Mouse (Mus musculus): ENCODE data around the gene Poll. TPM values are rescaled to one million over a fixed set of nuclear protein-coding genes. Genes with fewer than 3 reads are reported as not detected.

Poll gene
- polyA plus RNA-seq, 1 experiment from 2014 or later, result 16.4 TPM

GRCm38 (mm10) chr19:45595481-45595880, 35.1 kb upstream of the Poll start:
- no peak overlapping the region for H3K4me3 ChIP-seq (ENCODE audit: low read depth, low read length)
- H3K4me1 ChIP-seq (replicated peaks; ENCODE audit: control insufficient read depth, insufficient read depth, low read length), result 0 out of 2 replicates have a peak, but pooled peaks cover 4% of the 10 kb centered on the region
- no peak overlapping the region for H3K9ac ChIP-seq (ENCODE audit: low read depth, low read length)
- DNase-seq (ENCODE audit: low spot score) (no peak), ATAC-seq (ENCODE audit: low FRiP score) (no peak)
- no peaks in the 10 kb centered on the region for H3K9me3 ChIP-seq (ENCODE audit: control insufficient read depth, low read length)
- H3K27me3 ChIP-seq (ENCODE audit: control insufficient read depth, insufficient read depth, low read length), result peaks cover 32% of the 10 kb centered on the region
- H3K36me3 ChIP-seq (ENCODE audit: control insufficient read depth, insufficient read depth, low read length), result no peaks in the 10 kb centered on the region
- no peak overlapping the region for H3K27ac ChIP-seq (ENCODE audit: low read depth, low read length)
- no peak overlapping the region for H3K4me2 ChIP-seq (replicated peaks; ENCODE audit: low read depth, low read length)
- 91% methylated on average over 6 of the region's 6 CpGs for WGBS

DNA sequence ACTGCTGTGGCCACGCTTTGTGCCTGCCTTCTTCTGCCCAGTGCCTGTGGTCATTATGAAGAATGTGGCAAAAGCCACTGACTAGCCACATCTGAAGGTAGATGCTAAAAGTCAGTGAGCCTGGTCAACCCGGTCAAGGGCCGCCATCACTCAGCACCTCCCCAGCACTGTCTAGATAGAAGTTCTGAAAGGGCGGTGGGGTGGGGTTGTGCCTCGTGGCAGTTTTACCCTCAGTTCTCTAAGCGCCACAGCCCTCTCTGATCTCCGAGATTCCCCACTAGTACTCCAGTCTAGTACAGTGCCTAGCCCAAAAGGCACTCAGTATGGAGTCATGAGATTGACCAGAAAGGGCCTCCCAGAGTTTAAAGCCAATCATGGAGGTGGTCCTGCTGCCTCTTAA, 33.7 kb upstream of the Poll start:
- H3K36me3 ChIP-seq (ENCODE audit: control insufficient read depth, insufficient read depth, low read length), result no peaks in the 10 kb centered on the region
- WGBS, result 92% methylated on average over 7 of the region's 7 CpGs
- no peak overlapping the region for H3K27ac ChIP-seq (ENCODE audit: low read depth, low read length)
- 0 out of 2 replicates have a peak, but pooled peaks cover 4% of the 10 kb centered on the region for H3K4me1 ChIP-seq (replicated peaks; ENCODE audit: control insufficient read depth, insufficient read depth, low read length)
- H3K4me2 ChIP-seq (replicated peaks; ENCODE audit: low read depth, low read length), result no peak overlapping the region
- ATAC-seq (ENCODE audit: low FRiP score) (no peak), DNase-seq (ENCODE audit: low spot score) (no peak)
- no peaks in the 10 kb centered on the region for H3K9me3 ChIP-seq (ENCODE audit: control insufficient read depth, low read length)
- no peak overlapping the region for H3K4me3 ChIP-seq (ENCODE audit: low read depth, low read length)
- H3K27me3 ChIP-seq (ENCODE audit: control insufficient read depth, insufficient read depth, low read length), result peaks cover 29% of the 10 kb centered on the region
- H3K9ac ChIP-seq (ENCODE audit: low read depth, low read length), result no peak overlapping the region

GRCm38 (mm10) chr19:45592916-45593315, 32.6 kb upstream of the Poll start:
- H3K4me3 ChIP-seq (ENCODE audit: low read depth, low read length), result no peak overlapping the region
- H3K27me3 ChIP-seq (ENCODE audit: control insufficient read depth, insufficient read depth, low read length), result peaks cover 25% of the 10 kb centered on the region
- H3K9me3 ChIP-seq (ENCODE audit: control insufficient read depth, low read length), result no peaks in the 10 kb centered on the region
- 94% methylated on average over 9 of the region's 9 CpGs for WGBS
- DNase-seq (ENCODE audit: low spot score) (no peak), ATAC-seq (ENCODE audit: low FRiP score) (no peak)
- no peak overlapping the region for H3K27ac ChIP-seq (ENCODE audit: low read depth, low read length)
- 0 out of 2 replicates have a peak, but pooled peaks cover 4% of the 10 kb centered on the region for H3K4me1 ChIP-seq (replicated peaks; ENCODE audit: control insufficient read depth, insufficient read depth, low read length)
- H3K36me3 ChIP-seq (ENCODE audit: control insufficient read depth, insufficient read depth, low read length), result no peaks in the 10 kb centered on the region
- H3K9ac ChIP-seq (ENCODE audit: low read depth, low read length), result no peak overlapping the region
- no peak overlapping the region for H3K4me2 ChIP-seq (replicated peaks; ENCODE audit: low read depth, low read length)

DNA sequence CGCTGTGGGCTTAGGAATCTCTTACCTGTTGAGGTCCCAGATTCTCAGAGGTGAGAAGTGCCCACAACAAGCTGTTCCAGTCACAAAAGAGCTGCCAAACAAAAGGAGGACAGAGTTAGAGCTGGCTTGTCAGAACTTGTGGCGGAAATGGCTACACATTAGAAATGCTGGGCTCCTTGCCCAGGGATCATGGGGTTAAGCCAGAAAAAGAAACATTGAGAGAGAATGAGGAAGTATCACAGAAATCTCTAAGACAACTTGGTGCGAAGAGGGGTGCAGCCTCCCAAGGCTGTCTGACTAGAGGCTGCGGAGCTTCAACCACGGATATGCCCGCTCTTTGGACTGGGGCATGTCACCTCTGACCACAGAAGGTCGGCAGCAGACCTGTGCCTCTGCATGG, 31.4 kb upstream of the Poll start:
- no peaks in the 10 kb centered on the region for H3K36me3 ChIP-seq (ENCODE audit: control insufficient read depth, insufficient read depth, low read length)
- DNase-seq (ENCODE audit: low spot score) (no peak), ATAC-seq (ENCODE audit: low FRiP score) (no peak)
- WGBS, result 90% methylated on average over 7 of the region's 7 CpGs
- H3K4me2 ChIP-seq (replicated peaks; ENCODE audit: low read depth, low read length), result no peak overlapping the region
- H3K4me1 ChIP-seq (replicated peaks; ENCODE audit: control insufficient read depth, insufficient read depth, low read length), result 0 out of 2 replicates have a peak, but pooled peaks cover 3% of the 10 kb centered on the region
- no peaks in the 10 kb centered on the region for H3K9me3 ChIP-seq (ENCODE audit: control insufficient read depth, low read length)
- no peak overlapping the region for H3K27ac ChIP-seq (ENCODE audit: low read depth, low read length)
- no peak overlapping the region for H3K9ac ChIP-seq (ENCODE audit: low read depth, low read length)
- peaks cover 18% of the 10 kb centered on the region for H3K27me3 ChIP-seq (ENCODE audit: control insufficient read depth, insufficient read depth, low read length)
- no peak overlapping the region for H3K4me3 ChIP-seq (ENCODE audit: low read depth, low read length)

DNA sequence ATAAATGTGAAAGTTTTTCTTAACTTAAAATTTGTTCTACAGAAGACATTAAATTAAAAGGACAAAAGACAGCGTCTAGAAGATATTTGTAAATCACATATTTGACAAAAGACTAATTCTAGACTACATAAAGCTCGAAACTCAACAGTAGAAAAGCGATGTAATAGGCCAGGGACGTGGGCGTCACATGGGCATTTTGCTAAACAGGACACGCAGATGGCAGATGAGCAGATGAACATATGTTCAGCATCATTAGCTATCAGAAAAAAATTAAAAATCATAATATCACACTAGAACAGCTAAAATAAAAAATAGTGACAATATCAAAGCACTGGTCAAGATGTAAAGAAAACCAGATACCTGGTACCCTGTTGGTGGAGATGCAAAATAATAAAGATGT, 29.4 kb upstream of the Poll start:
- no peaks in the 10 kb centered on the region for H3K4me1 ChIP-seq (replicated peaks; ENCODE audit: control insufficient read depth, insufficient read depth, low read length)
- H3K27me3 ChIP-seq (ENCODE audit: control insufficient read depth, insufficient read depth, low read length), result peaks cover 12% of the 10 kb centered on the region
- H3K4me2 ChIP-seq (replicated peaks; ENCODE audit: low read depth, low read length), result no peak overlapping the region
- no peak overlapping the region for H3K4me3 ChIP-seq (ENCODE audit: low read depth, low read length)
- DNase-seq (ENCODE audit: low spot score) (no peak), ATAC-seq (ENCODE audit: low FRiP score) (no peak)
- 94% methylated on average over 6 of the region's 6 CpGs for WGBS
- H3K36me3 ChIP-seq (ENCODE audit: control insufficient read depth, insufficient read depth, low read length), result no peaks in the 10 kb centered on the region
- no peaks in the 10 kb centered on the region for H3K9me3 ChIP-seq (ENCODE audit: control insufficient read depth, low read length)
- H3K27ac ChIP-seq (ENCODE audit: low read depth, low read length), result no peak overlapping the region
- H3K9ac ChIP-seq (ENCODE audit: low read depth, low read length), result no peak overlapping the region

GRCm38 (mm10) chr19:45587509-45588292, 27.4 kb upstream of the Poll start:
- WGBS, result 79% methylated on average over 6 of the region's 6 CpGs
- Histone ChIP-seq H3K4me1 (replicated peaks; ENCODE audit: control insufficient read depth, insufficient read depth, low read length) (no peaks in the 10 kb centered on the region), H3K9me3 (ENCODE audit: control insufficient read depth, low read length) (no peaks in the 10 kb centered on the region), H3K27me3 (ENCODE audit: control insufficient read depth, insufficient read depth, low read length) (peaks cover 9% of the 10 kb centered on the region), H3K9ac (ENCODE audit: low read depth, low read length) (no peak overlapping the region), H3K27ac (ENCODE audit: low read depth, low read length) (no peak overlapping the region), H3K4me3 (ENCODE audit: low read depth, low read length) (no peak overlapping the region), H3K4me2 (replicated peaks; ENCODE audit: low read depth, low read length) (no peak overlapping the region), H3K36me3 (ENCODE audit: control insufficient read depth, insufficient read depth, low read length) (no peaks in the 10 kb centered on the region)
- ATAC-seq (ENCODE audit: low FRiP score), result no peak
- DNase-seq (ENCODE audit: low spot score), result no peak

- H3K36me3 ChIP-seq (ENCODE audit: control insufficient read depth, insufficient read depth, low read length), result no peaks in the 10 kb centered on the region
- no peaks in the 10 kb centered on the region for H3K9me3 ChIP-seq (ENCODE audit: control insufficient read depth, low read length)
- peaks cover 9% of the 10 kb centered on the region for H3K27me3 ChIP-seq (ENCODE audit: control insufficient read depth, insufficient read depth, low read length)
- H3K27ac ChIP-seq (ENCODE audit: low read depth, low read length), result no peak overlapping the region
- H3K4me3 ChIP-seq (ENCODE audit: low read depth, low read length), result no peak overlapping the region
- 0 out of 2 replicates have a peak, but pooled peaks cover 5% of the 10 kb centered on the region for H3K4me1 ChIP-seq (replicated peaks; ENCODE audit: control insufficient read depth, insufficient read depth, low read length)
- DNase-seq (ENCODE audit: low spot score) (no peak), ATAC-seq (ENCODE audit: low FRiP score) (no peak)
- H3K9ac ChIP-seq (ENCODE audit: low read depth, low read length), result no peak overlapping the region
- WGBS, result 74% methylated on average over 3 of the region's 3 CpGs
- H3K4me2 ChIP-seq (replicated peaks; ENCODE audit: low read depth, low read length), result no peak overlapping the region
These were observed 26.5 kb upstream of the Poll start for GRCm38 (mm10) chr19:45586850-45587249.

GRCm38 (mm10) chr19:45584856-45585620, 24.7 kb upstream of the Poll start:
- DNase-seq (ENCODE audit: low spot score) (no peak), ATAC-seq (ENCODE audit: low FRiP score) (no peak)
- Histone ChIP-seq H3K27me3 (ENCODE audit: control insufficient read depth, insufficient read depth, low read length) (peaks cover 4% of the 10 kb centered on the region), H3K36me3 (ENCODE audit: control insufficient read depth, insufficient read depth, low read length) (no peaks in the 10 kb centered on the region), H3K4me1 (replicated peaks; ENCODE audit: control insufficient read depth, insufficient read depth, low read length) (0 out of 2 replicates have a peak, but pooled peaks cover 7% of the 10 kb centered on the region), H3K9me3 (ENCODE audit: control insufficient read depth, low read length) (no peaks in the 10 kb centered on the region), H3K27ac (ENCODE audit: low read depth, low read length) (no peak overlapping the region), H3K4me2 (replicated peaks; ENCODE audit: low read depth, low read length) (no peak overlapping the region), H3K4me3 (ENCODE audit: low read depth, low read length) (no peak overlapping the region), H3K9ac (ENCODE audit: low read depth, low read length) (no peak overlapping the region)
- WGBS, result 83% methylated on average over 9 of the region's 9 CpGs
